Mouse (Mus musculus): Measurements from ENCODE around the gene Gm7929. TPM values are rescaled to one million over a fixed set of nuclear protein-coding genes. Genes with fewer than 3 reads are reported as not detected.
"Not testable (repeated sequence)": the region's sequence is repeated elsewhere in the genome, so short reads cannot be mapped to it uniquely, and the experiment has no call there.

Gene Gm7929
- not detected in 2 replicates for total RNA-seq (2014; rRNA removed)
- polyA plus RNA-seq (2015; fragmentation: Nextera tagmentation; extraction: Ambion mirVana), result not detected in 2 replicates

GRCm38 (mm10) chr14:41750514-41750913 is at the start of gene Gm7929:
TSS of gene Gm7929 (minus strand) at chr14:41750614.
- not testable (repeated sequence) for ATAC-seq (ENCODE audit: low FRiP score); H3K9ac ChIP-seq (replicated peaks; ENCODE audit: low read length, poor library complexity, severe bottlenecking); DNase-seq (ENCODE audit: low spot score); H3K4me3 ChIP-seq (ENCODE audit: low read depth, low read length); H3K9me3 ChIP-seq (ENCODE audit: low read length); H3K36me3 ChIP-seq (ENCODE audit: insufficient read depth, low read length); H3K27me3 ChIP-seq (ENCODE audit: insufficient read depth, low read length); H3K4me2 ChIP-seq (ENCODE audit: low read depth, low read length, poor library complexity, severe bottlenecking); H3K4me1 ChIP-seq (ENCODE audit: insufficient read depth, low read length); H3K27ac ChIP-seq (ENCODE audit: low read depth, low read length)
- WGBS, result no CpG with 5 or more reads among the region's 1 CpGs

- H3K36me3 ChIP-seq (ENCODE audit: insufficient read depth, low read length); H3K9ac ChIP-seq (replicated peaks; ENCODE audit: low read length, poor library complexity, severe bottlenecking); H3K27me3 ChIP-seq (ENCODE audit: insufficient read depth, low read length); H3K27ac ChIP-seq (ENCODE audit: low read depth, low read length); H3K4me3 ChIP-seq (ENCODE audit: low read depth, low read length); DNase-seq (ENCODE audit: low spot score); ATAC-seq (ENCODE audit: low FRiP score); H3K4me1 ChIP-seq (ENCODE audit: insufficient read depth, low read length); H3K9me3 ChIP-seq (ENCODE audit: low read length); H3K4me2 ChIP-seq (ENCODE audit: low read depth, low read length, poor library complexity, severe bottlenecking): not testable (repeated sequence)
Observed at GRCm38 (mm10) chr14:41772341-41772740, 21.9 kb upstream of the Gm7929 start, which contains the start of gene Gm47189. TSS of gene Gm47189 (minus strand) at chr14:41772441.

GRCm38 (mm10) chr14:41755931-41756330 is 5.5 kb upstream of the Gm7929 start:
- not testable (repeated sequence) for ATAC-seq (ENCODE audit: low FRiP score); H3K9ac ChIP-seq (replicated peaks; ENCODE audit: low read length, poor library complexity, severe bottlenecking); H3K27ac ChIP-seq (ENCODE audit: low read depth, low read length); H3K9me3 ChIP-seq (ENCODE audit: low read length); H3K4me3 ChIP-seq (ENCODE audit: low read depth, low read length); H3K27me3 ChIP-seq (ENCODE audit: insufficient read depth, low read length); H3K36me3 ChIP-seq (ENCODE audit: insufficient read depth, low read length); H3K4me1 ChIP-seq (ENCODE audit: insufficient read depth, low read length); H3K4me2 ChIP-seq (ENCODE audit: low read depth, low read length, poor library complexity, severe bottlenecking); DNase-seq (ENCODE audit: low spot score)
- WGBS, result 100% methylated on average over 2 of the region's 3 CpGs

- not testable (repeated sequence) for H3K36me3 ChIP-seq (ENCODE audit: insufficient read depth, low read length); H3K4me3 ChIP-seq (ENCODE audit: low read depth, low read length); H3K9me3 ChIP-seq (ENCODE audit: low read length); H3K9ac ChIP-seq (replicated peaks; ENCODE audit: low read length, poor library complexity, severe bottlenecking); H3K4me1 ChIP-seq (ENCODE audit: insufficient read depth, low read length); H3K4me2 ChIP-seq (ENCODE audit: low read depth, low read length, poor library complexity, severe bottlenecking); H3K27me3 ChIP-seq (ENCODE audit: insufficient read depth, low read length); DNase-seq (ENCODE audit: low spot score); H3K27ac ChIP-seq (ENCODE audit: low read depth, low read length); ATAC-seq (ENCODE audit: low FRiP score)
- WGBS, result 82% methylated on average over 15 of the region's 17 CpGs
Observed at GRCm38 (mm10) chr14:41723437-41723836, 27.0 kb downstream of the Gm7929 start.

- not testable (repeated sequence) for H3K4me2 ChIP-seq (ENCODE audit: low read depth, low read length, poor library complexity, severe bottlenecking); ATAC-seq (ENCODE audit: low FRiP score); H3K9me3 ChIP-seq (ENCODE audit: low read length); H3K36me3 ChIP-seq (ENCODE audit: insufficient read depth, low read length); H3K27ac ChIP-seq (ENCODE audit: low read depth, low read length); H3K4me1 ChIP-seq (ENCODE audit: insufficient read depth, low read length); H3K4me3 ChIP-seq (ENCODE audit: low read depth, low read length); DNase-seq (ENCODE audit: low spot score); H3K27me3 ChIP-seq (ENCODE audit: insufficient read depth, low read length); H3K9ac ChIP-seq (replicated peaks; ENCODE audit: low read length, poor library complexity, severe bottlenecking)
- 83% methylated on average over 1 of the region's 1 CpGs for WGBS
Observed at GRCm38 (mm10) chr14:41717180-41717579, 33.2 kb downstream of the Gm7929 start.

- H3K27ac ChIP-seq (ENCODE audit: low read depth, low read length); H3K27me3 ChIP-seq (ENCODE audit: insufficient read depth, low read length); H3K4me1 ChIP-seq (ENCODE audit: insufficient read depth, low read length); H3K9ac ChIP-seq (replicated peaks; ENCODE audit: low read length, poor library complexity, severe bottlenecking); ATAC-seq (ENCODE audit: low FRiP score); H3K4me3 ChIP-seq (ENCODE audit: low read depth, low read length); H3K4me2 ChIP-seq (ENCODE audit: low read depth, low read length, poor library complexity, severe bottlenecking); H3K36me3 ChIP-seq (ENCODE audit: insufficient read depth, low read length); H3K9me3 ChIP-seq (ENCODE audit: low read length); DNase-seq (ENCODE audit: low spot score): not testable (repeated sequence)
- no CpG with 5 or more reads among the region's 3 CpGs for WGBS
Observed at GRCm38 (mm10) chr14:41701785-41702184, 48.6 kb downstream of the Gm7929 start, which contains the start of gene Gm8068. TSS of gene Gm8068 (minus strand) at chr14:41701885.

Other genes starting within 250 kb of the Gm7929 start
- not detected in 2 replicates for gene Gm7970, start 195.0 kb downstream of the Gm7929 start, total RNA-seq (2014; rRNA removed)
- not detected in 2 replicates for gene Gm7970, start 195.0 kb downstream of the Gm7929 start, polyA plus RNA-seq (2015; fragmentation: Nextera tagmentation; extraction: Ambion mirVana)
- gene 1700049E17Rik2, start 177.4 kb downstream of the Gm7929 start, total RNA-seq (2014; rRNA removed), result not detected in 2 replicates
- not detected in 2 replicates for gene 1700049E17Rik2, start 177.4 kb downstream of the Gm7929 start, polyA plus RNA-seq (2015; fragmentation: Nextera tagmentation; extraction: Ambion mirVana)
- gene Gm3072, start 126.0 kb downstream of the Gm7929 start, total RNA-seq (2014; rRNA removed), result not detected in 2 replicates
- gene Gm3072, start 126.0 kb downstream of the Gm7929 start, polyA plus RNA-seq (2015; fragmentation: Nextera tagmentation; extraction: Ambion mirVana), result not detected in 2 replicates
- not detected in 2 replicates for gene Gm3676, start 104.1 kb downstream of the Gm7929 start, total RNA-seq (2014; rRNA removed)
- gene Gm3676, start 104.1 kb downstream of the Gm7929 start, polyA plus RNA-seq (2015; fragmentation: Nextera tagmentation; extraction: Ambion mirVana), result not detected in 2 replicates
- gene Gm8068, start 48.7 kb downstream of the Gm7929 start, total RNA-seq (2014; rRNA removed), result not detected in 2 replicates
- gene Gm8068, start 48.7 kb downstream of the Gm7929 start, polyA plus RNA-seq (2015; fragmentation: Nextera tagmentation; extraction: Ambion mirVana), result not detected in 2 replicates
- gene Gm47189, start 21.8 kb upstream of the Gm7929 start, total RNA-seq (2014; rRNA removed), result not detected in 2 replicates
- gene Gm47189, start 21.8 kb upstream of the Gm7929 start, polyA plus RNA-seq (2015; fragmentation: Nextera tagmentation; extraction: Ambion mirVana), result not detected in 2 replicates
- gene Gm7980, start 156.7 kb upstream of the Gm7929 start, total RNA-seq (2014; rRNA removed), result not detected in 2 replicates
- not detected in 2 replicates for gene Gm7980, start 156.7 kb upstream of the Gm7929 start, polyA plus RNA-seq (2015; fragmentation: Nextera tagmentation; extraction: Ambion mirVana)
- gene 1700049E17Rik1, start 174.3 kb upstream of the Gm7929 start, total RNA-seq (2014; rRNA removed), result not detected in 2 replicates
- not detected in 2 replicates for gene 1700049E17Rik1, start 174.3 kb upstream of the Gm7929 start, polyA plus RNA-seq (2015; fragmentation: Nextera tagmentation; extraction: Ambion mirVana)
- not detected in 2 replicates for gene 1700024B05Rik, start 193.4 kb upstream of the Gm7929 start, total RNA-seq (2014; rRNA removed)
- not detected in 2 replicates for gene 1700024B05Rik, start 193.4 kb upstream of the Gm7929 start, polyA plus RNA-seq (2015; fragmentation: Nextera tagmentation; extraction: Ambion mirVana)
- gene Gm6401, start 217.3 kb upstream of the Gm7929 start, total RNA-seq (2014; rRNA removed), result not detected in 2 replicates
- gene Gm6401, start 217.3 kb upstream of the Gm7929 start, polyA plus RNA-seq (2015; fragmentation: Nextera tagmentation; extraction: Ambion mirVana), result not detected in 2 replicates
- not detected in 2 replicates for gene Gm3543, start 232.7 kb upstream of the Gm7929 start, total RNA-seq (2014; rRNA removed)
- not detected in 2 replicates for gene Gm3543, start 232.7 kb upstream of the Gm7929 start, polyA plus RNA-seq (2015; fragmentation: Nextera tagmentation; extraction: Ambion mirVana)